Mouse (Mus musculus): ENCODE measurements around the gene Tldc2. TPM values are rescaled to one million over a fixed set of nuclear protein-coding genes. Genes with fewer than 3 reads are reported as not detected.

The Tldc2 gene
- total and polyA plus RNA-seq, 3 experiments: not detected

- peaks cover 0 to 8% of the 10 kb centered on the region in 2 experiments; a peak in 1 of 4 replicates for H3K4me1 ChIP-seq (ENCODE audit: control insufficient read depth in 1 of 2, insufficient read depth in 2 of 2)
- H3K27me3 ChIP-seq (replicated peaks): no peaks in the 10 kb centered on the region
- TF ChIP-seq POLR2AphosphoS2 (IDR thresholded peaks at IDR 0.05; ENCODE audit: low read depth, low read length) (no peak), ELF1 (IDR thresholded peaks at IDR 0.05; ENCODE audit: low read depth, low read length) (no peak), NELFE (IDR thresholded peaks at IDR 0.05; ENCODE audit: low read depth, low read length) (no peak), TBP (conservative IDR thresholded peaks at IDR 0.05; ENCODE audit: low read depth, low read length) (no peak), JUN (IDR thresholded peaks at IDR 0.05; ENCODE audit: insufficient read depth, low read depth, low read length) (no peak), MAX (IDR thresholded peaks at IDR 0.05; ENCODE audit: low read length) (no peak), POLR2A (IDR thresholded peaks at IDR 0.05; ENCODE audit: low read depth, low read length) (no peak), RAD21 (IDR thresholded peaks at IDR 0.05; ENCODE audit: low read depth, low read length) (no peak), RCOR1 (conservative IDR thresholded peaks at IDR 0.05; ENCODE audit: low read depth, low read length) (no peak), MEF2A (IDR thresholded peaks at IDR 0.05; ENCODE audit: borderline replicate concordance, low read depth, low read length) (no peak), MAZ (IDR thresholded peaks at IDR 0.05; ENCODE audit: low read depth, low read length) (no peak)
- H3K27ac ChIP-seq (ENCODE audit: insufficient read depth, low read depth): no peak overlapping the region
- no peak overlapping the region for H3K4me3 ChIP-seq (replicated peaks in 1 of 3; ENCODE audit: low read depth in 2 of 3, low read length in 2 of 3, poor library complexity in 1 of 3)
- peaks cover 28 to 53% of the 10 kb centered on the region in 2 experiments for H3K36me3 ChIP-seq (replicated peaks in 1 of 2; ENCODE audit: control insufficient read depth in 1 of 2, insufficient read depth in 1 of 2, low read length in 1 of 2)
- DNase-seq (ENCODE audit: extremely low read depth): no peak
- in situ Hi-C loops (cut with MboI; ENCODE audit: low pct_ligation_motif_present, low pct_unique_long_range_greater_than_20kb, low sequenced_read_pairs): loop anchor here (25.0 kb wide), 1 partner anchor 417 kb away; the partner anchor contains the start of genes Blcap and Nnat
- H3K79me2 ChIP-seq (replicated peaks; ENCODE audit: control insufficient read depth, extremely low read depth, insufficient read depth, poor library complexity, severe bottlenecking): no peaks in the 10 kb centered on the region
- H3K4me2 ChIP-seq (ENCODE audit: insufficient read depth, low read depth, poor library complexity, severe bottlenecking): no peak overlapping the region
- H3K9ac ChIP-seq (ENCODE audit: insufficient read depth, low read depth): no peak overlapping the region
- dilution Hi-C loops (cut with MboI; ENCODE audit: extremely low pct_ligation_motif_present, extremely low pct_unique_long_range_greater_than_20kb, low sequenced_read_pairs): no loop called here
- no peaks in the 10 kb centered on the region for H3K9me3 ChIP-seq (replicated peaks; ENCODE audit: low read length)
Measured at GRCm38 (mm10) chr2:157145173-157145572, 58.3 kb downstream of the Tldc2 start.

Other genes with a start within 250 kb of the Tldc2 start
- 10.4 and 12.2 TPM in 2 replicates for gene Tgif2, start 247.0 kb upstream of the Tldc2 start, total RNA-seq (2012; rRNA removed)
- 10.3 TPM in 2 replicates for gene Tgif2, start 247.0 kb upstream of the Tldc2 start, total RNA-seq (2014; rRNA removed)
- 11.1 and 11.3 TPM in 2 replicates for gene Tgif2, start 247.0 kb upstream of the Tldc2 start, polyA plus RNA-seq (2012; ENCODE audit: insufficient read length, low read depth)
- gene 4930518I15Rik, start 229.1 kb upstream of the Tldc2 start, total RNA-seq (2012; rRNA removed): 0.63 and 0.72 TPM in 2 replicates
- gene 4930518I15Rik, start 229.1 kb upstream of the Tldc2 start, total RNA-seq (2014; rRNA removed): 0.35 and 0.51 TPM in 2 replicates
- 0.30 and 0.81 TPM in 2 replicates for gene 4930518I15Rik, start 229.1 kb upstream of the Tldc2 start, polyA plus RNA-seq (2012; ENCODE audit: insufficient read length, low read depth)
- gene Rab5if, start 223.9 kb upstream of the Tldc2 start, total RNA-seq (2012; rRNA removed): 111 and 146 TPM in 2 replicates
- 182 and 186 TPM in 2 replicates for gene Rab5if, start 223.9 kb upstream of the Tldc2 start, total RNA-seq (2014; rRNA removed)
- gene Rab5if, start 223.9 kb upstream of the Tldc2 start, polyA plus RNA-seq (2012; ENCODE audit: insufficient read length, low read depth): 174 and 205 TPM in 2 replicates
- gene Sla2, start 199.9 kb upstream of the Tldc2 start, total RNA-seq (2012; rRNA removed): 3.2 and 3.8 TPM in 2 replicates
- 0.49 and 1.1 TPM in 2 replicates for gene Sla2, start 199.9 kb upstream of the Tldc2 start, total RNA-seq (2014; rRNA removed)
- gene Sla2, start 199.9 kb upstream of the Tldc2 start, polyA plus RNA-seq (2012; ENCODE audit: insufficient read length, low read depth): 1.4 and 1.9 TPM in 2 replicates
- gene Ndrg3, start 95.0 kb upstream of the Tldc2 start, total RNA-seq (2012; rRNA removed): 20.9 and 21.8 TPM in 2 replicates
- 12.9 and 16.6 TPM in 2 replicates for gene Ndrg3, start 95.0 kb upstream of the Tldc2 start, total RNA-seq (2014; rRNA removed)
- gene Ndrg3, start 95.0 kb upstream of the Tldc2 start, polyA plus RNA-seq (2012; ENCODE audit: insufficient read length, low read depth): 27.5 and 34.3 TPM in 2 replicates
- 23.2 and 23.4 TPM in 2 replicates for gene Dsn1, start 79.9 kb upstream of the Tldc2 start, total RNA-seq (2012; rRNA removed)
- gene Dsn1, start 79.9 kb upstream of the Tldc2 start, total RNA-seq (2014; rRNA removed): 34.3 and 38.0 TPM in 2 replicates
- 25.6 and 26.5 TPM in 2 replicates for gene Dsn1, start 79.9 kb upstream of the Tldc2 start, polyA plus RNA-seq (2012; ENCODE audit: insufficient read length, low read depth)
- gene Soga1, start 7.8 kb upstream of the Tldc2 start, total RNA-seq (2012; rRNA removed): 1.0 and 2.0 TPM in 2 replicates
- 0.31 and 0.39 TPM in 2 replicates for gene Soga1, start 7.8 kb upstream of the Tldc2 start, total RNA-seq (2014; rRNA removed)
- 1.8 and 2.0 TPM in 2 replicates for gene Soga1, start 7.8 kb upstream of the Tldc2 start, polyA plus RNA-seq (2012; ENCODE audit: insufficient read length, low read depth)
- gene Samhd1, start 48.2 kb downstream of the Tldc2 start, total RNA-seq (2012; rRNA removed): 32.8 and 33.2 TPM in 2 replicates
- gene Samhd1, start 48.2 kb downstream of the Tldc2 start, total RNA-seq (2014; rRNA removed): 67.9 and 79.7 TPM in 2 replicates
- gene Samhd1, start 48.2 kb downstream of the Tldc2 start, polyA plus RNA-seq (2012; ENCODE audit: insufficient read length, low read depth): 79.5 and 81.1 TPM in 2 replicates
- 14.9 and 16.0 TPM in 2 replicates for gene Rbl1, start 117.5 kb downstream of the Tldc2 start, total RNA-seq (2012; rRNA removed)
- gene Rbl1, start 117.5 kb downstream of the Tldc2 start, total RNA-seq (2014; rRNA removed): 27.4 and 29.5 TPM in 2 replicates
- 21.9 and 23.2 TPM in 2 replicates for gene Rbl1, start 117.5 kb downstream of the Tldc2 start, polyA plus RNA-seq (2012; ENCODE audit: insufficient read length, low read depth)
- gene Rpn2, start 192.0 kb downstream of the Tldc2 start, total RNA-seq (2012; rRNA removed): 336 and 350 TPM in 2 replicates
- gene Rpn2, start 192.0 kb downstream of the Tldc2 start, total RNA-seq (2014; rRNA removed): 277 and 301 TPM in 2 replicates
- 255 and 296 TPM in 2 replicates for gene Rpn2, start 192.0 kb downstream of the Tldc2 start, polyA plus RNA-seq (2012; ENCODE audit: insufficient read length, low read depth)
- gene Mroh8, start 192.5 kb downstream of the Tldc2 start, total RNA-seq (2012; rRNA removed): 0.25 TPM in 2 replicates
- 0.16 TPM in 1 of 2 replicates, not detected in the other for gene Mroh8, start 192.5 kb downstream of the Tldc2 start, total RNA-seq (2014; rRNA removed)
- gene Mroh8, start 192.5 kb downstream of the Tldc2 start, polyA plus RNA-seq (2012; ENCODE audit: insufficient read length, low read depth): 0.25 and 0.41 TPM in 2 replicates

Data from CH12.LX (cell line).